Mouse (Mus musculus) heart, adult 2 months (tissue): ENCODE measurements around the gene Zfand3.

Experiments
- CTCF ChIP-seq: fragments of 200-600 bp; IDR thresholded peaks from 2 replicates; pipeline ENCODE4 v1.8.1; 2022; ENCODE audit warnings: antibody characterized with exemption, mild to moderate bottlenecking, moderate library complexity
- POLR2A ChIP-seq: fragments of 200-500 bp; IDR thresholded peaks from 2 replicates; pipeline ENCODE4 v1.6.1; 2011; ENCODE audit warnings: mild to moderate bottlenecking, low read depth, low read length, control low read depth; ENCODE audit not compliant: insufficient read depth

DNA sequence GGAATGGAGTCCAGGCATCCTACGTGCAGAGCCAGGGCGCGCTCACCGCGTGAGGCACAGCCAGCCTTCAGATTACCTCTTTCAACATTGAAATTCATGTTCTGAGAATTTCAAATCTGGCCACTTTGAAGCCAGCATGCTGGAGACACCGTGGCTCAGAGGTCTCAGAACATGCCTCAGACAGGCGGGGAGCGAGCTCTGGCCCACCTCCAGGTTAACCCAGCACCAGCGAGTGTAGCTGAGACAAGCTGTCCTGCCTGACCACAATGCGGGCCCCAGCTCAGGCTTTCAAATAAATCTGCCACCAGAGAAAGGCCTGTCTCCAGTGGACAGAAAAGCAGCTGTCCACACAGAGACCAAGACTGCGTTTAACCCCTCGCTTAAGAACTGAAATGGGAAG lies 208.1 kb downstream of the Zfand3 start:
- TF ChIP-seq POLR2A (no peak), CTCF (no peak)
